Mouse (Mus musculus) liver, adult 2 months (tissue): ENCODE results near the gene Ascl1.

Experiments
- CTCF ChIP-seq: fragments of 200-500 bp; IDR thresholded peaks from 2 replicates; pipeline ENCODE4 v1.5.1; 2011; ENCODE audit warnings: low read depth, low read length, control low read depth
- POLR2A ChIP-seq: fragments of 200-500 bp; IDR thresholded peaks from 2 replicates; pipeline ENCODE4 v1.6.1; 2011; ENCODE audit warnings: low read length, control low read depth; ENCODE audit not compliant: insufficient read depth; ENCODE audit errors: extremely low read depth

- TF ChIP-seq CTCF, result no peak
- no peak for TF ChIP-seq POLR2A
These were observed 7.5 kb downstream of the Ascl1 start for GRCm38 (mm10) chr10:87485721-87486620.
